Mouse (Mus musculus) cerebellum, adult 2 months (tissue): ENCODE measurements around the gene Jam3.

Experiments
- CTCF ChIP-seq: fragments of 200-500 bp; IDR thresholded peaks from 2 replicates; pipeline ENCODE4 v1.5.1; 2011; ENCODE audit warnings: low read depth, mild to moderate bottlenecking, control low read depth, low read length, moderate library complexity, borderline replicate concordance; ENCODE audit not compliant: insufficient read depth
- POLR2A ChIP-seq: fragments of 200-500 bp; IDR thresholded peaks from 2 replicates; pipeline ENCODE4 v1.6.1; 2011; ENCODE audit warnings: low read length, control low read depth, borderline replicate concordance; ENCODE audit not compliant: insufficient read depth

- TF ChIP-seq POLR2A (no peak), CTCF (no peak)
Measured at GRCm38 (mm10) chr9:27099474-27099873, 55.7 kb downstream of the Jam3 start.
